Mouse (Mus musculus): ENCODE measurements around the gene Cbx7. TPM values are rescaled to one million over a fixed set of nuclear protein-coding genes. Genes with fewer than 3 reads are reported as not detected.

The Cbx7 gene
- polyA plus RNA-seq, 1 experiment from 2014 or later, result 0.63 TPM

- WGBS, result 86% methylated on average over 18 of the region's 18 CpGs
- no peaks in the 10 kb centered on the region for H3K27me3 ChIP-seq
- ATAC-seq (replicated peaks; ENCODE audit: insufficient number of reproducible peaks, insufficient read depth, low FRiP score, low read depth), result no peak
- no peaks in the 10 kb centered on the region for H3K4me1 ChIP-seq (replicated peaks)
- H3K27ac ChIP-seq, result no peak overlapping the region
- no peak overlapping the region for H3K4me3 ChIP-seq
- no peak overlapping the region for H3K4me2 ChIP-seq
- no peak overlapping the region for H3K9ac ChIP-seq
- H3K36me3 ChIP-seq, result no peaks in the 10 kb centered on the region
- H3K9me3 ChIP-seq (replicated peaks), result no peaks in the 10 kb centered on the region
These were observed 8.3 kb downstream of the Cbx7 start for GRCm38 (mm10) chr15:79962661-79963060.

GRCm38 (mm10) chr15:79961366-79961921 is 9.5 kb downstream of the Cbx7 start:
- no peak overlapping the region for H3K27ac ChIP-seq
- WGBS, result 61% methylated on average over 9 of the region's 9 CpGs
- H3K27me3 ChIP-seq, result no peaks in the 10 kb centered on the region
- H3K4me3 ChIP-seq, result no peak overlapping the region
- no peaks in the 10 kb centered on the region for H3K9me3 ChIP-seq (replicated peaks)
- H3K36me3 ChIP-seq, result no peaks in the 10 kb centered on the region
- no peak for ATAC-seq (replicated peaks; ENCODE audit: insufficient number of reproducible peaks, insufficient read depth, low FRiP score, low read depth)
- no peak overlapping the region for H3K9ac ChIP-seq
- H3K4me1 ChIP-seq (replicated peaks), result no peaks in the 10 kb centered on the region
- H3K4me2 ChIP-seq, result no peak overlapping the region

- no peak overlapping the region for H3K4me2 ChIP-seq
- H3K36me3 ChIP-seq, result no peaks in the 10 kb centered on the region
- WGBS, result 42% methylated on average over 3 of the region's 3 CpGs
- no peaks in the 10 kb centered on the region for H3K27me3 ChIP-seq
- H3K4me3 ChIP-seq, result no peak overlapping the region
- no peak for ATAC-seq (replicated peaks; ENCODE audit: insufficient number of reproducible peaks, insufficient read depth, low FRiP score, low read depth)
- H3K4me1 ChIP-seq (replicated peaks), result peaks cover 2% of the 10 kb centered on the region; the same call in 1 of the 2 replicates
- no peaks in the 10 kb centered on the region for H3K9me3 ChIP-seq (replicated peaks)
- H3K27ac ChIP-seq, result no peak overlapping the region
- no peak overlapping the region for H3K9ac ChIP-seq
These were observed 12.5 kb downstream of the Cbx7 start for GRCm38 (mm10) chr15:79958418-79958817.

DNA sequence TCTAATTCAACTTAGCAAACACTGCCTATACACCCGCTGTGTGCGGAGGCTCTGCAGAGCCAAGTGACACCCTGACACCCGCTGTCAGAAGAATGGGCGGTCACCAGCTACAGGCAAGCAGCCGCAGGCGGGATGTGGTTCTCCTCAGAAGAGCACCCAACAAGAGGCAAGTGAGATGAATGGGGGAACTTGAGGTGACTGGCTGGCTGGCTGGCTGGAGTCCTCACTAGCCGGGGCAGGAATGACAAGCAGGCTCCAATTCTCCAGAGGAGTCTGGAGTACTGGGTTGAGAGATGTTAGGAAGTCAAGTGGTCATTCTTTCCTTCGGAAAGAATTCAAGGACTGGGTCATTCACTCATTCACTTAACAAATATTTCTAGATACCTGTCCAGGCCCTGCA is 14.4 kb downstream of the Cbx7 start:
- Histone ChIP-seq H3K4me3 (no peak overlapping the region), H3K27ac (no peak overlapping the region), H3K27me3 (no peaks in the 10 kb centered on the region), H3K4me2 (no peak overlapping the region), H3K4me1 (replicated peaks) (peaks cover 19% of the 10 kb centered on the region), H3K36me3 (no peaks in the 10 kb centered on the region), H3K9ac (no peak overlapping the region), H3K9me3 (replicated peaks) (no peaks in the 10 kb centered on the region)
- ATAC-seq (replicated peaks; ENCODE audit: insufficient number of reproducible peaks, insufficient read depth, low FRiP score, low read depth), result no peak
- WGBS, result 72% methylated on average over 8 of the region's 8 CpGs

DNA sequence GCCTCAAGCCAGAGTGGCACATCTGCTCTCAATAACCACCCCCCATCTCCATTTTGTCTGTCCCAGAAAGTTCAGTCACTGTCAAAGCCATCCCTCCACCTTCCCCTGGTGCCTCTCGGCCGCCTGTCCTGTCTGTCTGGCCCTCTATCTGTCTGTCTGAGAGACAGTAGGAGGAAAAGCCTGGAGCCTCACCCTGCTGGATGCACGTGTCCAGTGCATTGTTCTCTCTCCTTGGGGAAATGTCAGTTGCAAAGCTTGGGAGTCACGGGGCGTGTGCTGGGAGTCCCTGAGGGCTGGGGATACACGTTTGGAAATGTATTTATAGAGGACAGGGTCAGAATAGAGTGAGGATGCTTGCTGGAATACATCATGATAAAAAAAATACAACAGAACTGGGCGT is 17.4 kb downstream of the Cbx7 start:
- H3K4me1 ChIP-seq (replicated peaks), result peaks cover 43% of the 10 kb centered on the region
- no peaks in the 10 kb centered on the region for H3K9me3 ChIP-seq (replicated peaks)
- no peak overlapping the region for H3K9ac ChIP-seq
- no peak for ATAC-seq (replicated peaks; ENCODE audit: insufficient number of reproducible peaks, insufficient read depth, low FRiP score, low read depth)
- H3K27ac ChIP-seq, result peak overlapping the region; percentile 71
- H3K27me3 ChIP-seq, result no peaks in the 10 kb centered on the region
- 54% methylated on average over 7 of the region's 7 CpGs for WGBS
- no peaks in the 10 kb centered on the region for H3K36me3 ChIP-seq
- no peak overlapping the region for H3K4me3 ChIP-seq
- no peak overlapping the region for H3K4me2 ChIP-seq

DNA sequence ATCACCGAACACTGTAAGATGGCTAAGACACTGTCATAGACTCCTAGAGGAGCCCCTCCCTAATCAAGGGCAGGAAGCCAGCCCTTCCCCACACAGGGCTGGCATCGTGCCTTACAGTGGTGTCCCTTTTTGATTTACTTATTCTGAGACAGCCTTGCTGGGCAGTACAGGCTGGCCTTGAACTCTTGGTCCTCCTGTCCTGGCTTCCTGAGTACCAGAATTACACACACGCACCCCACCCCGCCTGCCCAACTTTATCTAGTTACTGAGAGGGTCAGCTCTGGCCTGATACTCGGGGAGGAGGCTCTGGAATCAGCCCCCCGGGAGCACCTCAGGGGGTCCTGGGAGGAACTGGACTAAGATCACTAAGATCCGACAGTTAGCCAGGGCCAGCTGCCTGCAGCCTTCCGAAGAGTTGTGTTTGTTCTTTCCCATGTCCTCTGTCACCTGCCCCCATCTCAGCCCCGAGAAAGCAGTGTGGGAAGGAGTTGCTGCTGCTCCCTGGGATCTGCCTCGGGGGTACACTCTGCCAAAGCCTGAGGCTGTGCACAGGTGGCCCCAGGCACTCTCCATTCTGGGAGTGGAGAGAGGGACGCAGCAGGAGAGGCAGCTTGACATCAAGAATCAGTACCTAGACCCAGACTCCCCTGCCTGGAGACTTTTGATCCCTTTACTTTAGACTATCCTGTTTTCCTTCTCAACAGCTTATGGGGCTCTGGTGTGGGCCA is 18.3 kb downstream of the Cbx7 start:
- H3K36me3 ChIP-seq, result no peaks in the 10 kb centered on the region
- no peak overlapping the region for H3K4me2 ChIP-seq
- H3K4me3 ChIP-seq, result no peak overlapping the region
- no peaks in the 10 kb centered on the region for H3K27me3 ChIP-seq
- no peaks in the 10 kb centered on the region for H3K9me3 ChIP-seq (replicated peaks)
- no peak; the same call in 1 of the 2 replicates for ATAC-seq (replicated peaks; ENCODE audit: insufficient number of reproducible peaks, insufficient read depth, low FRiP score, low read depth)
- no peak overlapping the region for H3K9ac ChIP-seq
- peak overlapping the region; percentile 71 for H3K27ac ChIP-seq
- 43% methylated on average over 11 of the region's 11 CpGs for WGBS
- peaks cover 43% of the 10 kb centered on the region for H3K4me1 ChIP-seq (replicated peaks)

- H3K4me2 ChIP-seq, result peak overlapping the region; percentile 19; the same call in 1 of the 2 replicates
- H3K9ac ChIP-seq, result peak overlapping the region; percentile 1; the same call in 1 of the 2 replicates
- H3K27ac ChIP-seq, result peak overlapping the region; percentile 71
- no peaks in the 10 kb centered on the region for H3K9me3 ChIP-seq (replicated peaks)
- H3K36me3 ChIP-seq, result no peaks in the 10 kb centered on the region
- no peaks in the 10 kb centered on the region for H3K27me3 ChIP-seq
- no peak overlapping the region for H3K4me3 ChIP-seq
- peak; percentile 67 for ATAC-seq (replicated peaks; ENCODE audit: insufficient number of reproducible peaks, insufficient read depth, low FRiP score, low read depth)
- WGBS, result 23% methylated on average over 14 of the region's 14 CpGs
- peaks cover 43% of the 10 kb centered on the region for H3K4me1 ChIP-seq (replicated peaks)
These were observed 19.0 kb downstream of the Cbx7 start for GRCm38 (mm10) chr15:79951730-79952503.

GRCm38 (mm10) chr15:79951226-79951625 is 19.7 kb downstream of the Cbx7 start:
- no peak overlapping the region for H3K4me2 ChIP-seq
- no peak for ATAC-seq (replicated peaks; ENCODE audit: insufficient number of reproducible peaks, insufficient read depth, low FRiP score, low read depth)
- H3K9me3 ChIP-seq (replicated peaks), result no peaks in the 10 kb centered on the region
- WGBS, result 63% methylated on average over 6 of the region's 6 CpGs
- H3K36me3 ChIP-seq, result no peaks in the 10 kb centered on the region
- H3K9ac ChIP-seq, result no peak overlapping the region
- peaks cover 45% of the 10 kb centered on the region for H3K4me1 ChIP-seq (replicated peaks)
- no peak overlapping the region for H3K4me3 ChIP-seq
- H3K27me3 ChIP-seq, result no peaks in the 10 kb centered on the region
- H3K27ac ChIP-seq, result peak overlapping the region; percentile 71

- peak overlapping the region; percentile 39 for H3K4me3 ChIP-seq
- peak overlapping the region; percentile 71 for H3K27ac ChIP-seq
- peak overlapping the region; percentile 46 for H3K9ac ChIP-seq
- peak overlapping the region; percentile 67 for H3K4me2 ChIP-seq
- peak; percentile 33 for ATAC-seq (replicated peaks; ENCODE audit: insufficient number of reproducible peaks, insufficient read depth, low FRiP score, low read depth)
- H3K9me3 ChIP-seq (replicated peaks), result no peaks in the 10 kb centered on the region
- H3K4me1 ChIP-seq (replicated peaks), result peaks cover 46% of the 10 kb centered on the region
- H3K36me3 ChIP-seq, result no peaks in the 10 kb centered on the region
- 4% methylated on average over 24 of the region's 24 CpGs for WGBS
- H3K27me3 ChIP-seq, result no peaks in the 10 kb centered on the region
These were observed 20.5 kb downstream of the Cbx7 start for GRCm38 (mm10) chr15:79950250-79951025.

DNA sequence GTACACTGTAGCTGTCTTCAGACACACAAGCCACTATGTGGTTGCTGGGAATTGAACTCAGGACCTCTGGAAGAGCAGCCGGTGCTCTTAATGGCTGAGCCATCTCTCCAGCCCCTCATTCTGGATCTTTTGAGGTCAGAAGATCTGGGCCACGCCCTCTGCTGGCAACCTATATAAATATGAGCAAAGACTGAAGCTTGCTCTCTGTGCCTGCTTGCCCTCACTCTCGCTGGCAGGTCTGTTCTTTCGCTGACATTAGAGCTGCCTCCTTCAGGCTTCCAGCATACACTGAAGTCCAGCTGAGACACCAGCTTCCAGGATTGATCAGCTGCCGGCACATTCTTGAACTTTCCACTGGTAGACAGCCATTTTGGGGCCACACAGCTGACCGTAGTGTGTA is 23.2 kb downstream of the Cbx7 start:
- 67% methylated on average over 6 of the region's 6 CpGs for WGBS
- H3K4me3 ChIP-seq, result no peak overlapping the region
- no peak overlapping the region for H3K27ac ChIP-seq
- no peak overlapping the region for H3K9ac ChIP-seq
- H3K4me1 ChIP-seq (replicated peaks), result peaks cover 38% of the 10 kb centered on the region
- no peaks in the 10 kb centered on the region for H3K9me3 ChIP-seq (replicated peaks)
- peaks cover 8% of the 10 kb centered on the region; the same call in 1 of the 2 replicates for H3K27me3 ChIP-seq
- no peak for ATAC-seq (replicated peaks; ENCODE audit: insufficient number of reproducible peaks, insufficient read depth, low FRiP score, low read depth)
- no peak overlapping the region for H3K4me2 ChIP-seq
- H3K36me3 ChIP-seq, result no peaks in the 10 kb centered on the region

DNA sequence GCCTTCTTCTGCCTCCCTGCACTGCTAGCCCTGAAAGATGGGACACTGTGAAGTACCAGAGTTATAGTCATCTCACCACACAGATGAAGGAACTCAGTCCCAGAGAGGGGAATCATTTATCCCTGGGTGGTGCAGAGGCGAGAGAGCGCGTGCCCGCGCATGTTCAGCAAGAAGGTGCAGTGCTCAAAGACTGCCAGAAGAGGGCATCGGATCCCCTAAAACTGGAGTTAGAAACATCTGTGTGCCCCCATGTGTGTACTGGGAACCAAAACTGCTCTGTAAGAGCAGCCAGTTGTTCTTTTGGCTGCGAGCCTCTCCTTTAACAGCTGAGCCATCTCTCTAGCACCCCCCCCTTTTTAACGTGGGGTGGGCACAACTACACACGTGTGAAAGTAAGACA is 24.1 kb downstream of the Cbx7 start:
- Histone ChIP-seq H3K27me3 (peaks cover 8% of the 10 kb centered on the region; the same call in 1 of the 2 replicates), H3K4me2 (no peak overlapping the region), H3K9me3 (replicated peaks) (no peaks in the 10 kb centered on the region), H3K9ac (no peak overlapping the region), H3K27ac (no peak overlapping the region), H3K4me3 (no peak overlapping the region), H3K36me3 (no peaks in the 10 kb centered on the region), H3K4me1 (replicated peaks) (peaks cover 29% of the 10 kb centered on the region)
- 59% methylated on average over 9 of the region's 9 CpGs for WGBS
- no peak for ATAC-seq (replicated peaks; ENCODE audit: insufficient number of reproducible peaks, insufficient read depth, low FRiP score, low read depth)
